Mouse (Mus musculus) right cerebral cortex, postnatal 10 days (tissue): ENCODE results near the gene Spdya.
"Not testable (repeated sequence)": the region's sequence is repeated elsewhere in the genome, so short reads cannot be mapped to it uniquely, and the experiment has no call there.

Experiments used
- DNase-seq, 2 experiments: peaks; one replicate each; pipeline ENCODE4 v3.0.0; 2021; ENCODE audit warnings: low spot score in 2 of 2

Spdya gene

DNA sequence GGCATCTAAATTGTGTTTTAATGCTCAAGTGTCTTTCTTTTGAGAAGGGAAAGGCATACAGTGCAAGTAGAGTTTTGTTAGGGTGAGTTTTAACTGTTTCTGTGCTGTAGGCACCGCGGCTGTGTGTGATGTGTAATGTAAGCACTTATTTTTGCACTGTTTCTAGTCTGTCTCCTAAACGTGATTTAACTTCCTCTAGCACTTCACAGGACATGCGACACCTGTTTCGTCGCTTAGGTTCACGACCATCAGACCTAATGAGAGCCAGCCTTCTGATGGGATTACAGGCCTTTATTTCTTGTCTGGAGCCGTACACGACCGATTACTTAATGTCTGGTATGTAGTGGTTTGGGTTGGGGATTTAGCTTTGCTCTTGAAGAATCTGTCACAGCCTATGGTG lies 79.9 kb downstream of the Spdya start:
- no peak for DNase-seq

DNA sequence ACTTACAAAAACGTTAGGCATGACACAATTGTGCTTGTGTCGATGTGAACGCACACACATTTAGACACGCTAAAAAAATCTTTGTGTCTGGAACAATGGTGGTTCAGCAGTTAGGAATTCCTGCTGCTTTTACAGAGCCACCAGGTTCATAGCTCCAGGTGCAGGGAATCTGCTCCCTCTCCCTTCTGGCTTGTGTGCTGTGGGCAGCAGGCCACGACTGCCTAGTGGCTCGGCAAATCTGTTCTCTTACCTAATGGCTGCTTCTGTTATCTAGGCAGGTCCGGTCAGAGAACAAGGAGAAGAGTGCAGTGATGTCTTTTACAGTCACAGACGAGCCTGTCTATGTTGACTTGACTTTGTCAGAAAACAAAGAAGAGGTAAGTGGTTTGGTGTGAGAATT lies 81.5 kb downstream of the Spdya start:
- DNase-seq = no peak

DNA sequence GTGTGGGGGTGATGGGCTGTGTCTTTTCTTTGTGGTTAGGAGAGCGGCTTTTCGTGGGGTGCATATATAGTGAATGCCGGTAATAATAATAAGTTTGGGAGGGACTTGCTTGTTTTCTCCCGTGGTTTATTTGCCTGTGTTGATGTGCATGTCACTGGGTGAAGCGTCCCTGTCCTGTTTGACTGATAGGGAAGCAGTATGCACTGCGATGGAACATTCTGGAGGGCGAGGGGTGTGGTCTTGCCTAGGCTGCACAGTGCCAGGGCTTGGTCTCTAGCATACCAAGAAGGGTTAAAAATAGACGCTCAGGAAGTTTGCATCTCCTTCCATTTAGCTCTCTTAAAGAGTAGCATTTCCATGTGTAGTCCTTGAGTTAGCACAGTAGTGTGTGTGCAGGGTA lies 84.9 kb downstream of the Spdya start:
- DNase-seq = no peak

DNA sequence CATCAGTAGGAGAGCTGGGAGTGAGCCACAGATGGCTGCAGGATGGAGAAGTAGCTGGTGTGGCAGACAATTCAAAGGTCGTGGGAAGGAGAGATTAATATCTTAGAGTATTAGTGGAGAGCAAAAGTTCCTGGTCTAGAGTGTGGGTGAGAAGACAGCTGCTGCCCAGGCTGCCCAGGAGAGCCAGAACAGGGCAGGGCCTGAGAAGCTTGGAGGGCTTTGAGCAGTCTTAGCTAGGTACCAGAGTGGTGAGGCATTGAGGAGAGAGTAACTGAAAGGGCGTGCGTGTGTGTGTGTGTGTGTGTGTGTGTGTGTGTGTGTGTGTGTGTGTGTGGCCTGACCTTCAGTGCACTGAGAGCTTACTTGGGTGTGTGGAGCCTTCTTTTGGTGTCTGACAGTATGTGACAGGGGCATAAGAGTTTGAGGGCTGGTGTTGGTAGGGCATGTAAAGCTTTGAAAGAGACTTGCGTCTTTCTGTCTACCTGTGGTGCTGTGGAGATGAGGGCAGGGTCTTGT lies 85.9 kb downstream of the Spdya start:
- DNase-seq = no peak

DNA sequence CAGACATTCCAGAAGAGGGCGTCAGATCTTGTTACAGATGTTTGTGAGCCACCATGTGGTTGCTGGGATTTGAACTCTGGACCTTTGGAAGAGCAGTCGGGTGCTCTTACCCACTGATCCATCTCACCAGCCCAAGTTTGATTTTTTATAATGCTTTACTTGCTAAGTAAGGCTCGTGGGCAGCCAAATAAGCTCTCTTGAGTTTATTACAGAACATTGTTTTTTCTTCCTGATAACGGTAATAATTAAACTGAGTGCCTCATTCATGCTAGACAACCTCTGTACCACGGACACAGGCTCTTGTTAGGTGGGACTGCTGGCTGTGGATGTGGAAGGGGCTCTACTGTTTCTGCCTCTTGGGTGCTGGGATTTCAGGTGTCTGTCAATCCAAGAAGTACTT lies 87.2 kb downstream of the Spdya start:
- not testable (repeated sequence) for DNase-seq
